Mouse (Mus musculus) forebrain, postnatal 0 days (tissue): ENCODE results near the gene Rgs16. TPM values are rescaled to one million over a fixed set of nuclear protein-coding genes. Genes with fewer than 3 reads are reported as not detected.
A peak's percentile ranks its signal among the peaks of the same experiment; 100 is the strongest.

Experiments used
- ATAC-seq: fragments of 200-750 bp; cut with Nextera tagmentation; 2 replicates; pipeline ENCODE4 v1.8.0; 2017; ENCODE audit warnings: mild to moderate bottlenecking, moderate library complexity
- DNase-seq: peaks from one replicate; pipeline ENCODE4 v3.0.0-alpha.2; 2015
- H3K27ac ChIP-seq: fragments of 300-500 bp; sonication (generic); 2 replicates; pipeline ENCODE4 v1.5.1; 2014; ENCODE audit warnings: low read depth, mild to moderate bottlenecking, antibody characterized with exemption, low read length, moderate library complexity, mixed read lengths
- H3K27me3 ChIP-seq: fragments of 300-500 bp; sonication (generic); 2 replicates; pipeline ENCODE4 v1.6.1; 2014; ENCODE audit warnings: mild to moderate bottlenecking, low read length, mixed read lengths; ENCODE audit not compliant: insufficient read depth
- H3K36me3 ChIP-seq: fragments of 300-500 bp; sonication (generic); 2 replicates; pipeline ENCODE4 v1.6.1; 2014; ENCODE audit warnings: mild to moderate bottlenecking, moderate library complexity; ENCODE audit not compliant: insufficient read depth
- H3K4me1 ChIP-seq: fragments of 300-500 bp; sonication (generic); 2 replicates; pipeline ENCODE4 v1.6.1; 2014; ENCODE audit warnings: antibody characterized with exemption; ENCODE audit not compliant: insufficient read depth
- H3K4me2 ChIP-seq: fragments of 300-500 bp; sonication (generic); 2 replicates; pipeline ENCODE4 v1.6.1; 2014; ENCODE audit warnings: low read depth, mild to moderate bottlenecking, moderate library complexity
- H3K4me3 ChIP-seq: fragments of 300-500 bp; sonication (generic); 2 replicates; pipeline ENCODE4 v1.5.1; 2014; ENCODE audit warnings: low read depth, low read length, mixed read lengths
- H3K9ac ChIP-seq: fragments of 300-500 bp; sonication (generic); 2 replicates; pipeline ENCODE4 v1.6.1; 2014; ENCODE audit warnings: mild to moderate bottlenecking
- H3K9me3 ChIP-seq: fragments of 300-500 bp; sonication (generic); 2 replicates; pipeline ENCODE4 v1.6.1; 2016; ENCODE audit warnings: low read length
- CTCF ChIP-seq: sonication (generic); IDR thresholded peaks from 2 replicates; pipeline ENCODE4 v1.5.1; 2016; ENCODE audit warnings: antibody characterized with exemption, control low read depth, low read depth
- WGBS: fragments of 180-500 bp; shearing (Covaris S2); extraction: QIAGEN DNeasy Blood & Tissue Kit; methylation state at CpG from one replicate; pipeline ENCODE4 v1.1.7; 2014; 5-methylcytosine and 5-hydroxymethylcytosine counted together
- polyA plus RNA-seq: library from polyadenylated mRNA; unstranded; fragments of >200 nt; fragmentation: Nextera tagmentation; extraction: Ambion mirVana; gene quantifications from 2 replicates; pipeline ENCODE4 v1.2.1, GENCODE M21; 2015
- total RNA-seq: library from RNA; depleted of rRNA; stranded (reverse); fragments of >200 nt; gene quantifications from 2 replicates; pipeline ENCODE4 v1.2.3, GENCODE M21; 2014

Gene Rgs16
- total and polyA plus RNA-seq, 2 experiments from 2014 or later: 9.6 to 16.7 TPM

GRCm38 (mm10) chr1:153698311-153699084 is 41.7 kb upstream of the Rgs16 start:
- Histone ChIP-seq H3K27me3 (no peaks in the 10 kb centered on the region), H3K4me1 (peaks cover under 1% of the 10 kb centered on the region), H3K4me2 (no peak overlapping the region), H3K9ac (no peak overlapping the region), H3K27ac (no peak overlapping the region), H3K4me3 (no peak overlapping the region), H3K36me3 (no peaks in the 10 kb centered on the region), H3K9me3 (no peaks in the 10 kb centered on the region)
- 75% methylated on average over 7 of the region's 7 CpGs for WGBS
- no peak for ATAC-seq
- no peak for TF ChIP-seq CTCF
- no peak for DNase-seq

DNA sequence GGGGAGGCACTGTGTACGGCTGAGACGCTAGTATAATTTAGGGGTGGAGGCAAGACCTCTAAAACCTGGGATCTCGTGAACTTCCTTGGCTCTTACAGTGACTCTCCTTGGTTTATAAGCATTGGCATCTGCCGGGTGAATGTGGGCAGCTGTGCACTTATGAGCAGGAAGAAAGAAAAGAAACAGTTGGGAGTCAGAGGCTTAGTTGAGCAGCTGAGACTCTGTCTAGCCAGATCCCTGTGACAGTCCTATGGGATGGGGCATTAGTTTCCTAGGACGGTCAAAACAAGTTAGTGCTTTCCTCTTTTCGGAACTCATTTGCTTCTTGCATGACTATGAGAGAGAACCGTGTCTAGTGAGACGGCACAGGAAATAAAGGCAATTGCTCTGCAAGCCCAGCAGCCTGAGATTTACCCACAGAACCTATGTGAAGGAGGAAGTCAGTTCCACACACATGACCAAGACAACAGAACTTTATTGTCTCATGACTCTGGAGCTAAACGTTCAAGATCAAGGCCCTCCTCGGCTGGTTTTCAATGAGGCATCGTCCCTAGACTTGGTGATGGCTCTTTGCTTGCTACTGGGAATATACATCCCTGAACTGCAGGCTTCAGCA is 39.6 kb upstream of the Rgs16 start:
- H3K4me1 ChIP-seq: peaks cover 12% of the 10 kb centered on the region
- no peak for TF ChIP-seq CTCF
- no peaks in the 10 kb centered on the region for H3K9me3 ChIP-seq
- 87% methylated on average over 11 of the region's 11 CpGs for WGBS
- H3K4me2 ChIP-seq: no peak overlapping the region
- DNase-seq (no peak), ATAC-seq (no peak)
- H3K9ac ChIP-seq: no peak overlapping the region
- no peak overlapping the region for H3K4me3 ChIP-seq
- no peaks in the 10 kb centered on the region for H3K27me3 ChIP-seq
- H3K27ac ChIP-seq: no peak overlapping the region
- no peaks in the 10 kb centered on the region for H3K36me3 ChIP-seq

DNA sequence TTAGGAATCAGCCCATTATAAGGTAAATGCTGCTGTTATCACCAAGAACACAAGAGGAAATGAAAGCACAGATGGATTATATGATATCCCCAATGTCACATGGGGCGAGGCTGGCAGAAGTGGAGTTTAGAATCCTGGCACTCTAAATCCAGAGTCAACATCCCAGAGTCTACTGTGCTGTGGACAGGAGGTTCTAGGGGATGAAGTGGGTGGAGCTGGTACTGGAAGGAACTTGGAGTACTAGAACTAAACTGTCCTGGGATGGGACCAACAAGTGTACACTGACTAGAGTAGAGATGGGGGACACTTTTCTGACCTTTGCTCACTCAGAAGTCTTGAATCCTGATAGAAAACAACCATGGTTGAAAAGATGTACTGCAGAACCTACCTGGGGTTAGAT is 38.7 kb upstream of the Rgs16 start:
- no peaks in the 10 kb centered on the region for H3K36me3 ChIP-seq
- no peak overlapping the region for H3K4me3 ChIP-seq
- H3K9me3 ChIP-seq: no peaks in the 10 kb centered on the region
- no peak overlapping the region for H3K27ac ChIP-seq
- H3K9ac ChIP-seq: no peak overlapping the region
- no peak for TF ChIP-seq CTCF
- peaks cover 12% of the 10 kb centered on the region for H3K4me1 ChIP-seq
- DNase-seq (no peak), ATAC-seq (no peak)
- H3K27me3 ChIP-seq: no peaks in the 10 kb centered on the region
- no peak overlapping the region for H3K4me2 ChIP-seq
- 93% methylated on average over 1 of the region's 1 CpGs for WGBS

DNA sequence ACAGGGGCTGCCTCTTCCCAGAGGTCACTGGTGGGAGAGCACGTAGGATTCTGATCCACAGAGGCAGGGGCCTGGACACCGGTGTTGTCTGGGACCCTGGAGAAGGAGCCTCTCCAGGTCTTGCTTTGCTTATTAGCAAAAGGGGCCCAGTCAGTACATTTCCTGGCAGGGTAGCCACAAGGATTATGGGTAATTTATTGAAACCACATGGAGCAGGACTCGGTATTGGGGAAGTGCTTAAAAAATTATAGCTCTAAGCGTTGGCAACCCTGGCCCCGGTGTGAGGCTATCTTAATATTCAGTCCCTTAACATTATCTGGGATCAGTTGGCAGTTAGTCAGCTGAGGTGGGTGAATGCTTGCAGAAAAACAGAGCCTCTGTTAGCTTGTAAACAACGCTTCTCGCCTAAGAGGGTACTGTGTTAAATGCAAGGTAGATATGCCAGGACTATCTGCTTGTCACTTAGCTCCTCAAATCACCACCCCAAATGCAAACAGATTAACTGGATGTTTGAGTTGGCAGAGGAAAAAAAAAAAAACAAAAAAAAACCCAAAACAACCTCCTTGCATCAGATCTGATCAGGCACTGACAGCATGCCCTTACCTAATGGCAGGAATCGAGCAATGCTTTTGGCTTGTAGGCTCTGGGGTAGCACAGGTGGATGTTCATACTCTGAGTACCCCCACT is 37.8 kb upstream of the Rgs16 start:
- ATAC-seq: no peak
- no peaks in the 10 kb centered on the region for H3K9me3 ChIP-seq
- no peaks in the 10 kb centered on the region for H3K36me3 ChIP-seq
- H3K27ac ChIP-seq: no peak overlapping the region
- peaks cover 12% of the 10 kb centered on the region for H3K4me1 ChIP-seq
- no peak overlapping the region for H3K4me2 ChIP-seq
- no peak overlapping the region for H3K9ac ChIP-seq
- 72% methylated on average over 8 of the region's 8 CpGs for WGBS
- no peak for TF ChIP-seq CTCF
- DNase-seq: no peak
- no peak overlapping the region for H3K4me3 ChIP-seq
- no peaks in the 10 kb centered on the region for H3K27me3 ChIP-seq

- Histone ChIP-seq H3K27me3 (no peaks in the 10 kb centered on the region), H3K4me1 (peaks cover 12% of the 10 kb centered on the region), H3K9ac (no peak overlapping the region), H3K9me3 (no peaks in the 10 kb centered on the region), H3K36me3 (no peaks in the 10 kb centered on the region), H3K4me2 (no peak overlapping the region), H3K27ac (no peak overlapping the region), H3K4me3 (no peak overlapping the region)
- WGBS: 29% methylated on average over 8 of the region's 8 CpGs
- DNase-seq (peak; percentile 27), ATAC-seq (peak; percentile 47)
- no peak for TF ChIP-seq CTCF
Measured at GRCm38 (mm10) chr1:153702853-153703410, 37.2 kb upstream of the Rgs16 start.

- 9% methylated on average over 12 of the region's 12 CpGs for WGBS
- no peak overlapping the region for H3K4me3 ChIP-seq
- H3K4me2 ChIP-seq: no peak overlapping the region
- H3K36me3 ChIP-seq: no peaks in the 10 kb centered on the region
- ATAC-seq (peak; percentile 89), DNase-seq (peak; percentile 71)
- H3K27me3 ChIP-seq: no peaks in the 10 kb centered on the region
- H3K9ac ChIP-seq: no peak overlapping the region
- no peak for TF ChIP-seq CTCF
- peak overlapping the region; percentile 35; the same call in 1 of the 2 replicates for H3K27ac ChIP-seq
- peaks cover 12% of the 10 kb centered on the region for H3K4me1 ChIP-seq
- no peaks in the 10 kb centered on the region for H3K9me3 ChIP-seq
Measured at GRCm38 (mm10) chr1:153703445-153703991, 36.6 kb upstream of the Rgs16 start.
